Mouse (Mus musculus) heart, adult 2 months (tissue): ENCODE measurements around the gene Iqce.

Experiments
- CTCF ChIP-seq: fragments of 200-600 bp; IDR thresholded peaks from 2 replicates; pipeline ENCODE4 v1.8.1; 2022; ENCODE audit warnings: antibody characterized with exemption, mild to moderate bottlenecking, moderate library complexity
- EP300 ChIP-seq: fragments of 200-500 bp; IDR thresholded peaks from 2 replicates; pipeline ENCODE4 v1.6.1; 2011; ENCODE audit warnings: low read depth, low read length, control low read depth; ENCODE audit not compliant: insufficient read depth

DNA sequence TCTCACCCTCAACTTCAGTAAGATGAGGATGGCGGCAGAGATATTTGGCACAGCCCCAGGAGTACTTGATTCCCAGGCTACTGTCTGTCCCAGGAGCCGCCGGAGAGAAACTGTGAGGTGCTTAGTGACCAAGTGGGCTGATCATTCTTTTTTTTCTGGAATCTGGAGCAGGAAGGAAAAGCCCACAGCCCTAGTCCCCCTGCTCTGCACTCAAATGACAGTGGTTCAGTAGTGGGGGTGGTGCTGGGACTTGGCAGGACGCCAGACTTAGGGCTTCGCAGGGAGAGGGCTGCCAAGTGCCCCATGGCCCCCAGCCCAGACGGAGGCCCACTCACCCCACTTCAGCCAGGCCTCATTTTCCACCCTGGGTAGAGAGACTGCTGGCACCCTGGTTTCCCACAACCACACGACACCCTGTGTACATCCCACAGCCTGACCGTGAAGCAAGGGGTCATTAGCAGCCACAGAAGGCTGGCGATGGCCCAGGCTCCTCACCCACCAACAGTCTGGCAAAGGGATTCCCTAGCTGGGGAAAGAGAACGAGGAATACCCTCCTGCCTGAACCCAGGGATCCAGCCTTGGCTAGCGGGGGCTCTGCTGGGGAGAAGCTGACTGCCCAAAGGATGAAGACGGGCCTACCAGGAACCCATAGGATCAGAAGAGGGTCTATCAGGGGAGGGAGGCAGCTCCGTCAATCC is 54.2 kb downstream of the Iqce start:
- TF ChIP-seq EP300 = no peak
- no peak for TF ChIP-seq CTCF
